Mouse (Mus musculus): ENCODE data around the gene Gm16368.
"Not testable (repeated sequence)": the region's sequence is repeated elsewhere in the genome, so short reads cannot be mapped to it uniquely, and the experiment has no call there.

Gm16368 gene

DNA sequence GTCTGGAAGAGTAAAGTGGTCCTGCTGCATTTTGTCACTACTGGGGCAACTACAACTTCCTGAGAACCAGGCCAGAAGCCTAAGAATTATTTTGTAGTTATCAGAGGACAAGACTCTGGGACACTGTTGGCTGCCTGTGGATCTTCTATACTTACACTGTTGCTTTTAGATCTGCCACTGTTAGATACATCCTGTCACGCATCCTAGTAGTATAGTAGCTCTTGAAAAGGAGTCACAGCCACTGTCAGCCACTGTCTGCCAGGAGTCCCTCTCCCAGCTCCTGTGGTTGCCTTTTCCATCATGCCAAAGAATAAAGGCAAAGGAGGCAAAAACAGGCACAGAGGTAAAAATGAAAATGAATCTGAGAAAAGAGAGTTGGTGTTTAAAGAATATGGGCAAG is at the start of gene Gm16368:
TSS of gene Gm16368 (plus strand) at position 301 of the 400 bp plus-strand sequence.
- not testable (repeated sequence) for DNase-seq

- DNase-seq: not testable (repeated sequence)
These were observed 44.4 kb upstream of the Gm16368 start for GRCm38 (mm10) chr12:88039062-88039461.

DNA sequence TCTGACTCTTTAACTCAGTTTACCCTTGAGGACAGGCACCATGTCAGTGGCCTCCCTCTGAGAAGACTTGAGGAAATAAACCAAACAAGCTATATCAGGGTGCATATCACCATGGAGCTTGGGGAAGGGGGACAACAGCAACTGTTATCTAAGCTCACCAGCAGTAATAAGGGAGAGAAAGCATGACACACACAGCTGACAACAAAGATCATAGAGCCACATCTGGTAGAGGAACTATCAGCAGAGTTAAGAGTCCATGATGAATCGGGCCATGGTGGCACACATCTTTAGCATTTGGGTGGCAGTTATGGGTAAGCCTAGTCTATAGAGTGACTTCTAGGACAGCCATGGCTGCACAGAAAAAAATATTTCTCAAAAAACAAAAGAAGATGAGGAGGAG is 43.8 kb upstream of the Gm16368 start:
- DNase-seq: not testable (repeated sequence)

DNA sequence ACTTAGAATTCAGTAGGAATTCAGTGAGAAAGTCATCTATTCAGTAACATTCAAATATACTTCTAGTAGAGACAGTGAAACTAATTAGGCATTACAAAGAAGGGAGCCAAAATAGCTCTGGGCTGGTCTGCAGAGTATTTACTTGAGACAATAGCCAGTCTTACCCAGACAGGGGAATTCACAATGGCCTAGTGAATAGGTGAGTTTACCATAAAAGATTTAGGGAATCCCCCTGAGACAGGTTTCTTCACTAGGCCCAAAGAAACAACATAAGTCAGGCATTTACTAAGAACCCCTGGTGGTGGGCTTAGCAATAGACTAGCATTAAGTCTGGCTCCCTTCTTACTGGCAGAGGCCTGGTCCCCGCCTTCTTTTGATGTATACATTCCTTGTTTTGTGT is 38.3 kb upstream of the Gm16368 start:
- DNase-seq: not testable (repeated sequence)

Measured in spleen, adult 18-20 months (tissue).